Mouse (Mus musculus): ENCODE data around the gene Txndc2. TPM values are rescaled to one million over a fixed set of nuclear protein-coding genes. Genes with fewer than 3 reads are reported as not detected.
"Not testable (repeated sequence)": the region's sequence is repeated elsewhere in the genome, so short reads cannot be mapped to it uniquely, and the experiment has no call there.

The Txndc2 gene
- polyA plus RNA-seq, 1 experiment = not detected

DNA sequence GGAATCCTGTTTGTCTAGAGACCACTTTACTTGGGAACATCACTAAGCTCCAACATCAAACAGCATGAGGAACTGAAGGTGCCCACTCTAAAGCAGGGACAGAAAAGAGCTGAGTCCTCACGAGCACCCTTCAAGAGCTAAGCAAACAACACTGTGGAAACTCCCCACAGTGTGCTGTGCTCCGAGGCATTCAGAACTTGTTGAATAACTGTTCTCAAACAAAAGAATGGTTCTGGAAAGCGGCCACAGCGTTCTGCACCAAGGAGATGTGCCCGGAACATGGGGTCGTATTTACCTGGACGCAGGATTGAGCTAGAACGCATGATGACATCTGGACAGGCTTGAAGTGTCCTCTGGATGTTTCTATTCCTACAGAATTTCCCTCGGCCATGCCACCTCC lies 16.0 kb upstream of the Txndc2 start:
- 83% methylated on average over 9 of the region's 9 CpGs for WGBS
- DNase-seq (ENCODE audit: low read depth, low spot score) = no peak

DNA sequence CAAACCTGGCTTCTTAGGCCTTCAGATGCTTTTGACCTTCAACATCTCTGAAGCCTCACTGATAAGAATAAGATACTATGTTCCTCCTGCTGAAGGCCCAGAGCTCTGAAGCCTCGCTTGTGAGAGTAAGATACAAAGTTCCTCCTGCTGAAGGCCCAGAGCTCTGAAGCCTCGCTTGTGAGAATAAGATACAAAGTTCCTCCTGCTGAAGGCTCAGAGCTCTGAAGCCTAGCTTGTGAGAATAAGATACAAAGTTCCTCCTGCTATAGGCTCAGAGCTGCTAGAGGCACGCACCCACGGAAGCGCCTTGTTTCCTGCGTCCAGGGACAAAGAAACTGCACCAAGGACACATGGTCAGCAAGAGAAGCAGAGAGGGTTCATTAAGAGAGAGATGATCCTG lies 14.8 kb upstream of the Txndc2 start:
- WGBS = 90% methylated on average over 6 of the region's 6 CpGs
- no peak for DNase-seq (ENCODE audit: low read depth, low spot score)

DNA sequence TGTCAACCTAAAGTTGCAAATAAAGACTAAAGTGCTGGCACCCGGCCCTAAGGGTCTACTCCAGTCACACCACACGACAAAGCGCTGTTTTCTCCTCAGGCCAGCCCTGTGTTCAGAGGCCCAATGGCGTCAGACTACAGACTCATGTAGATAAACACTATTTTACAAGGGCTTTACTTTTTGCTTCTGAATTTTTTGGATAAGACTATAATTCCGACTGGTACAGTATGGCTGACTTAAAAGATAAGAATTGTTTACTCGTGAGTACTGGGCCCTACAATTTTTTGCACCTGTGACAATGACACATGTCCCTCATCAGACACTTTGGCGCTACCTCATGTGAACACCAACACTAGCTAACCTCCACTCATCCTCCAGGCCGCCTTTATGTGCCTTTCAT lies 14.1 kb upstream of the Txndc2 start:
- 90% methylated on average over 8 of the region's 8 CpGs for WGBS
- DNase-seq (ENCODE audit: low read depth, low spot score) = no peak

DNA sequence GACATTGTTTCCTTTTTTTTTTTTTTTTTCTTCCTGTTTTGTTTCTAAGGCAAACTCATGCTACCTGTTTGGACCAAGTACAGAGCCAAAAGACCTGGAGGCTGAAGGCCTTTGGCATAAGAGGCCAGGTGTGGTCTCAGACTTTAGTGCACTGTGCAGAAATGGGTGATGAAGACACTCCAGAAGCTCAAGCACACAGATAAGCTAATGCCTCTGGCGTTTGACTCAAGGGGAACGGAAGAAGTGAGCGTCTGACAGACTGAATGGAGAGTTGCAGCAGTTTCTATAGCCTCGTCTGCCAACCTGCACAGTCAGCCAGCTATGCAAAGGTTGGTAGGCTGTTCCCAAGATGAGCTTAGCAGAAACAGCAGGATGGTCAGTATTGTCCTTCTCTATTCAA lies 13.6 kb upstream of the Txndc2 start:
- DNase-seq (ENCODE audit: low read depth, low spot score) = no peak
- 88% methylated on average over 4 of the region's 4 CpGs for WGBS

DNA sequence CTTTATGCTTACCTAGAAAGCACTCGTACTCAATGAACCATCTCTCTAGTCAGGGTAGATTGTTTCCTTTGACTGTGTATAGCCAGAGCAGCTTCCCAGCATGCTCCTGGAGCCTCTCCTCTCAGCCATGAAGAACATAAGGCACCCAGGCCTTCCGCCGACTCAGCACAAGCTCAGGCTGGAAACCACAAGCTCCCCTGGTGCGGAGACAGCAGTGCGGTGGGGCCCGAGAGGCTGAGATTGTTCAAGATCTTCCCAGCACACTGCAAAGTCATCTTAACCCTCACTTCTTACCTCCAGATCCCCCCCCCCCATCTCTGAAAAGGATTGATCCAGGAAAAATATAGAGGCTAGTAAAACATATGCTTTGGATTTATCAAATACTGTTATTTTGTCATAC lies 8.6 kb upstream of the Txndc2 start:
- DNase-seq (ENCODE audit: low read depth, low spot score) = no peak
- WGBS = 90% methylated on average over 6 of the region's 6 CpGs

DNA sequence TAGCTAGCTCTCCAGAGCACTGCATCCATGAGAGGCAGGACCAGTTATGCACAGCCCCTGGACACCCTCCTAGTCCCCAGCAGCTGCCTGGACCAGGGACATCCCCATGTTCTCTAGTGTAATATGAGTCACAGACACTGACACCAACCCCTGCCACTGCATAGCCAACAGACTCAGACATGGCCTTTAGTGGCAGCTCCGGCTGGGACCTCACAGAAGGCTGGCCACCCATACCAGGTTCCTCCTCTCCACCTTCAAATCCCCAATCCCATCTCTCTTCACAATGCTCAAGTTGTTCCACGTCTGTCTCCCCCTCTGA lies 7.2 kb upstream of the Txndc2 start:
- 87% methylated on average over 2 of the region's 2 CpGs for WGBS

DNA sequence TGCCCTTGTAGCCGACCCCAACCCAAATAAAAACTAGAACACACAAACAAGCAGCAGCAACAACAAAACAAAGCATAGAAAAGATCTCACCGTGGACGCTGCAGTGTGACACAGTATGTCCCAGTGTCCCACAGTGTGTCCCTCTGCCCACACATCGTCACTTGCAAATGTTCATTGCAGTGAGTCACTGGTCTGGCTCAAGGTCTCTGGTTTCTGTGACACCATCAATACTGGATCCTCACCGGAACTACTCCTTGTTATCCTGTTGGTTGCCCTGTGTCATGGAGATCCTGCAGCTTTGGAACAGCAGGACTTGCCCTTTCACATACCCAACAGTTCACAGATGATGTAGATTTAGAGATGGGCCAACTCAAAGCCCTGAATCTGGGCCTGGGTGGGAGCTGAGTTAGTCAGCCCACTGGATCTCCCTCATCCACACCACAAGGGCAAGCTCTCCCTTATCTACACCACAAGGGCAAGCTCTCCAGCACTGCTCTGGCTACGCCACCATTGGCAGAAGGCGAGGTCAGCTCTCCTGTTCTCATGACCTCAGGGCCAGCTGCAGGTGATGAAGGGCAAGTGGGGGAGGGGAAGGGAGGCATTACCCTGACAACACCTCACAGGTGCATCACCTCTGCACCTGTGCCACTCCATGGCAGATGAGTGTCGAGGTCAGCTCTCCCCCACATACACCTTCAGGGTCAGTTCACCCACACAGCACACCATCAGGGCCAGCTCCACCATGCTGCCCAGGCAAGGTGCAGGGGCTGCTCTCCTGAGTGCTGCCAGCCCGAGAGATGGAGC lies 6.6 kb upstream of the Txndc2 start:
- DNase-seq (ENCODE audit: low read depth, low spot score) = no peak
- 79% methylated on average over 9 of the region's 9 CpGs for WGBS

More for the DNA sequence above, 7.2 kb upstream of the Txndc2 start:
- DNase-seq (ENCODE audit: low read depth, low spot score) = no peak

DNA sequence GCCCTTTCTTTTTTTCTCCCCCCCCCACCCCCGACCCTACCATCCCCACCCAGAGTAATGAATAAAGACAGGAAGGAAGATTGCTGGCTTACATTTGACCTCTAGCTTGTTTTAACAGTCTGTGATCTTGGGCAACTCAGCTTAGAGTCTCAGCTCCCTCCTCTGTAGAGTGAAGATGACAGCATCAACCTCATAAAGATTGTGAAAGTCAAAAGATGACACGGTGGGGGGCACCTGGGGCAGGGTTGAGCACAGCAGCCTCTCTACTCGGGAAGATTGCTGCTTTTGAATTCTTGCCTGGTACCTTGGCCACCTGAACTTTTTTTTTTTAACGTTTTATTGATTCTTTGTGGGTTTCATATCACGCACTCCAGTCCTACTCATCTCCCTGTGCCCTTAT lies 6.0 kb upstream of the Txndc2 start:
- DNase-seq (ENCODE audit: low read depth, low spot score) = no peak
- 37% methylated on average over 5 of the region's 5 CpGs for WGBS

DNA sequence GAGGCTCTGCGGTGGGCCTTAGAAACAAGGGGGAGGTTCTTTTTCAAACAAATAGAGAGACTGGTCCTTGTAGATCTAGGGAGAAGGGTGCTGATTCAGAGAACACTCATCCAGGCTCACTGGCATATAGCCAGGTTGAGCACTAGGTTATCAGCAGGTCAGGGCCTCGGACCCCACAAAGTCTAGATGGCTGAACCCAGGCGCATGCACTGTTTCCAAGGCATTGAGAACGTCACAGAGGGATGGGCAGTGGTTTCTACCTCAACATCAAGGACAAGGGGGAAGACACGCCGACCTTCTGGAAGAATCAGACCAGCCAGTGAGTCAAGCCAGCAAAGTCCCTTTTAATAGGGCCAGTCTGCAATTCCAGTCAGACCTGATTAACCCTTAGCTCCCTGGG lies 5.3 kb upstream of the Txndc2 start:
- no peak for DNase-seq (ENCODE audit: low read depth, low spot score)

DNA sequence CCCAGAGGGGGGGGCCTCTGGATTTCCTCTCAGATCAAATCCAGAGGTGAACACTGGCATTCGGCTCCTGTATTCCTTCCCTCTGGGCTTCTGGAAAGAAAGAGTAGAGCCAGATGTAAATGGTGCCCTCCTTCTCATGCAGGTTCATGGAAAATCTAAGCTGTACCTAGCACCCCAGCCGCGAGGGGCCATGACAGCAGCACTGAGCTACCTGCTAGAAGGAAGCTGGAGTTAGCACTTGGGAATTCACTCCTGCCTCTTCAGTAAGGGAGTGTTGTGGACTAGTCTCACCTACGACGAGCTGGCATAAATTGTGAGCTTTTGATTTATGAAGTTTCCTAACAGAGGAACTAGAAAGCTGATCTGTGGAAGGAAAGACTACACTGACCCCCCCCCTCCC lies 1.6 kb upstream of the Txndc2 start:
- 69% methylated on average over 5 of the region's 5 CpGs for WGBS
- no peak for DNase-seq (ENCODE audit: low read depth, low spot score)

More for the DNA sequence above, 5.3 kb upstream of the Txndc2 start:
- WGBS = 62% methylated on average over 6 of the region's 6 CpGs

DNA sequence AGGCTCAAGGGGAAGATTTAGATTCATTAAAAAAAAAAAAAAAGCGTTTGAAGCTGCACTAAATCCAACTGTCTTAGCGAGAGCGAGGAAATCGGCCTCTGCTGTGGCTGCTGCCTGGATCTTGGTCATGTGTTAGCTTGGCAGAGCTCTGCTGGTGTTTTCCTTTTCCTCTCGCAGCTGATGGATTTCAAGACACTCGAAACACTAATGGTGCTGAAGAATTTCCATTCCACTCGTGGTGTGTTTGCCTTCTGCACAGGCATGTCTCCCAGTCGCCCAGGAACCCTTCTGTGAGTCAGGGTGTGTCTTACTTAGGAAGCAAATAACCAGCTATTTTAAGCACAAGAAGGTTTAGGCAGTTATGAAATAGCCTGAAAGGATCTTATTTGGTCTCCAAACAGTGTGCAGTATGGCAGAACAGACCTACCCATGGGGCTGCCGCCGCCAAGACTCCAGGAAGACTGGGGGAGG lies 1.1 kb upstream of the Txndc2 start:
- DNase-seq (ENCODE audit: low read depth, low spot score) = no peak

DNA sequence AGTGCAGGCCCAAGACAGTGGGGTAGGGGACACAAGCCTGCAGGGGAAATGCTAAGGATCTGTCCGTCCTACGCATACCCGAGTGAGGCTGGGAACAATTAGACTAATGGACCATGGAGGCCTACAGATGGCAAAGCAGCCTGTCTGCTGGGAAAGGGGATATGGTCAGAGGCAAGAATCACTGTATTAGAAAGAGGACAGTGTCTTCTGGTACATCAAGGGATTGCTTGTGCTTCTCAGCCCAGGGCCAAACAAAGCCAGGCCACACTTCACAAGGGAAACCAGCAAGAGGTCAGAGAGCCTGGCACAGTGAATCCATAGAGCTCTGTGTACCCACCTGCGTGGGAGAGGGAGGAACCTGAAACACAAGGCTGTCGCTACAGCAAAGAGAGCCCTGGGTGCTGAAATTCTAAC lies 617 bp upstream of the Txndc2 start:
- WGBS = 78% methylated on average over 5 of the region's 5 CpGs
- DNase-seq (ENCODE audit: low read depth, low spot score) = no peak

More for the DNA sequence above, 1.1 kb upstream of the Txndc2 start:
- WGBS = 32% methylated on average over 10 of the region's 10 CpGs

DNA sequence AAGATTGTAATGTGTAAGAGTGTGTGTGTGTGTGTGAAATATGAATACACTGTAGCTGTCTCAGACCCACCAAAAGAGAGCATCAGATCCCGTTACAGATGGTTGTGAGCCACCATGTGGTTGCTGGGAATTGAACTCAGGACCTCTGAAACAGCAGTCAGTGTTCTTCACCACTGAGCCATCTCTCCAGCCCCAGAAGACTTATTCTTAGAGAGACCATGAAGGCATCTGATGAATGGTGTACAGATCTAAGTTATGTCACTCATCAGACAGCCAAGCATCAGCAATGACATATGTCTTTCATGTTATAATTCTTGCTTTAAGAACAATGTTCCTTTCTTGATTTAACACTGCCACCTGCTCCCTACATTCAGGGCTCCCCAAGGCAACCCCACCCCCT lies 2.8 kb downstream of the Txndc2 start:
- no peak for DNase-seq (ENCODE audit: low read depth, low spot score)
- WGBS = 84% methylated on average over 1 of the region's 1 CpGs

DNA sequence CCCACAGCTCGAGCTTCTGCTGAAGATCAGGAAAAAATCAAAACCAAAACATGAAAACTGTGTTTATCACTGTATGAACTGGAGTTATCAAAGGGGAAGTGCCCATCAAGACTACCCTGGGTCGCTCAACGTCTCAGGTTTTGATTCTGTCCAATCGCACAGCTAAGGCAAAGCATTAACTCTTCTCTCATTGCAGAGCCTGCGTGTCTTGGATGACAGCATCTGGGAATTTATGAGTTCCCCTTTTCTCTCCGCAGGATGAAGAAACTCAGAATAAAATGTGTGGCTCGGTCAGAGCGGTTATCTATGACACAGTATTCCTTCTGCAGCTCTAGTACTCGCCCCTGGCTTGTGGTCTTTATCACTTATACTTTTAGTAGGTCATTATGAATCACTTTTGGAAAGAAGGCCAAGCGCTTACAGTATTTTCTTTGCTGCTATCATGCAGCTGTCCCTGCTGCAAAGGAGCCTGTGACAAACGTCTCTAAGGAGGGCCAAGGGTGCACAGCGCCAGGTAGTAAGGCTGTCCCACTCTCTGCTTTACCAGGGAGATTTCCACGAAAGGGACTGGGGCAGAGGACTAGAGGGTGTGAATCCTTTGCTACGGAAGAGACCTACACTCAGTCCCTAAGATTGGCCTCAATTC lies 6.1 kb downstream of the Txndc2 start:
- no peak for DNase-seq (ENCODE audit: low read depth, low spot score)
- WGBS = 66% methylated on average over 14 of the region's 14 CpGs

DNA sequence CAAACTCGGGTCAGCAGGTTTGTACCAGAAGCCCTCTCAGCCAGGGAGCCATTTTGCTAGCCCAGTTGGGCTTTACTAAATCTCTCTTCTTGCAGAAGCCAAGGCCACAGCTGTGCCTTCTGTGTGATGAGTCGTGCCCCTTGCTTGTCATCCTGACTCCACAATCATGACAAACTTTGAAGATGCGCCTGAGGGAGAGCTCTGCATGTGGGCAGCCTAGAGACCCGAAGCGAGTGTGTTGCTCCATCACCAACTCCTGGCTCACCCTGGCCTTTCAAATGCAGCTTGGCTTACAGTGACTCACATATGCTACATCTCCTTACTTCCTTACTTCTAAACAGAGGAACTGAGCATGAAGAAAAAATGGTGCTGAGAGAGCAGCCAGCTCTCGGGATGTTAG lies 12.0 kb downstream of the Txndc2 start:
- DNase-seq (ENCODE audit: low read depth, low spot score) = no peak
- WGBS = 82% methylated on average over 6 of the region's 6 CpGs

DNA sequence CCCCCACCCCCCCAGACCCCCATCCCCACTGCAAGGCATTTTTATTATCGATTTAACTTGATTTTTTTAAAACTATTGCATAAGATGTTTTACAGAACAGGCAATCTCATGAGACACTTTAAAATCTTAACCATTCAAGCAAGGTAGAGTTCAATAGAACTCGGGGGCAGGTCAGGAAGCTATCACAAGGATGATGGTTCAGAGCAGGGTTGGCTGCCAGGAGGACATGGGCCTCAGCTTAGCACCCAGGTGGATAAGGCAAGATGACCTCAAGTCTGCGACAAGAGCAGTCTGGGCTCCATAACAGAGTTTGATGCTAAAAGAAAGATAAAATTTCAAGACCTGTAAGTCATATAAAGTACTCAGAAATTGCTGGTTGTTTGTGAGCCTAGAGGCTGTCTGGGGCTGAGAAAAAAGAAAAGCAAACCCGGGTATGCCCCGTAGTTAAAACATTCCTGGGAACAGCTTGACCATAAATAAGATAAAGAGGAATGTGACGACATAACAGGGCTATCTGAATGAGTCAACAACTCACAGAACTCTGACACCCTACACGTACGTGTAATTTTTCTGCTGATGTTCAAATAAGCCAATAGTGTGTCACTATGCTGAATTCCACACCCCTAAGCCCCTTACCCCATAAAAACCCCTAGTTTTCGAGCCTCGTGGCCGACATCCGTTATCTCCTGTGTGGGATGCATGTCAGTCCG lies 13.0 kb downstream of the Txndc2 start:
- WGBS = 57% methylated on average over 13 of the region's 13 CpGs
- DNase-seq (ENCODE audit: low read depth, low spot score) = not testable (repeated sequence)

DNA sequence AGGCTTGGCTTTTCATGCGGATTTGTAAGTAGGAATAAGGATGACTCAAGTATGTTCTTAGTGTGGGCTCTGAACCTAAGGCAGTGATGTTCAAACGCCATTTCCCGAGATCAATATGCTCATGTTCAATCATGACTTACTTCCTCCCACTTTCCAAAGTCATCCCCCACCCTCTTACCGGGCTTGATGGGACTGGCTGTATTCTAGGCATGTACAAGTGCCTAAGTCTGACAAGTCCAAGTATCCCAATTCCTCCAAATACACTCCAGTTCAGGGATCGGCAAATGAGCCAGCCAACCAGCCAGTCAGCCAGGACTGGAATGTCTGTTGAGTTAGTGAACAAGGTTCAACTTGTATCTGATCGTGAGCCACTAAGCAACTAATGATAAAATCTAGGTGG lies 15.7 kb downstream of the Txndc2 start:
- DNase-seq (ENCODE audit: low read depth, low spot score) = no peak
- WGBS = 86% methylated on average over 6 of the region's 6 CpGs

DNA sequence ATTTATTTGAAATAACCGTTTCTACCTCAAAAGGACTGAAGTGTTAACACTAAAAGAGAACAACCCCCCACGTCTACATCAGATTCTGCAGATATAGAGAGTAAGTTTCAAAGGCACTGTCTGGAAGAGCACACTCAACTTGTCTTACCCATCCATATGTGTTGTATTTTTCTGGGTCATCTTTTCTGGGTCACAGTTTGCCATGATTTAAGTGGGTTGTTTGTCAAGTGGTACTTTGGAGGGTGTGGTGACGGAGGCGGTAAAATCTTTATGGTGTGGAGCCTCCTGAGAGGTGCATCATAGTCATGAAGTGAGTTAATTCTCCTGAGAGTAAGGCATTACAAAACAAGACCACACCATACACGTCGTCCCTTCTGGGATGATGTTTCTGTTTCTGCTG lies 16.4 kb downstream of the Txndc2 start:
- 63% methylated on average over 6 of the region's 6 CpGs for WGBS
- no peak for DNase-seq (ENCODE audit: low read depth, low spot score)

DNA sequence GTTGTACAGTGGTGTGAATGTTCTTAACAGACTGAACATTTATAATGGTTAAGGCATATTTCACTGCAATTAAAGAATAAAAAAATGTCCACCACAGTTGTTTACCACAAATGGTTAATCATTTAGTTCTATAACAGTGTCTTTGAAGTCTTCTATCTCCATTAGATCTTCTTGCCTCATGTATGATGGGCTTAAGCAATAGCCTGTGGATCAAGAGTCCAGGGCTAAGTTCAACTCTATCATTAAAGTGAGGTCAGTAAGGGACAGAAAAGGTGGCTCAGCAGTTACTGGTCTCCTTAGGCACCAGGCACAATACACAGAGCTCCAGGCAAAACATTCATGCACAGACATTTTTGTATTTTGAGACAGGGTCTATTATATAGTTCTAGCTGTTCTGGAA lies 18.8 kb downstream of the Txndc2 start:
- no peak for DNase-seq (ENCODE audit: low read depth, low spot score)

DNA sequence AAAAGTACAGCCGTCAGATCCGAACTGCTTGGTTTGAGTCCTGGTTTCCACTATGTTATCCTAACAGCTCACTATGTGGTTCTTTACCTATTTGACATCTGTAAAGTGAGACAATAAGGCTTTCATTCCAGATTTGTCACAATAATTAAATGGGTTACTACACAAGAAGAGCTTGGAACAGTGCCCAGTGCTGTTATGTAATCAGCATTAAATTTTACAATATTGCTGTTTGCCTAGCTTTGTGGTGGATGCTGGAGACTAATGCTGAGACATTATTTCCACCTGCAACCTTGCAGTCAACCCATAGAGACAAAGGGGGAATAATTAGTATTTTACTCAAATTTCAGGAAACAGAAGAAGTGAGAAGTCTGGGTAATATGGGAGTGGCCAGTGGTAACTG lies 23.5 kb downstream of the Txndc2 start:
- no peak for DNase-seq (ENCODE audit: low read depth, low spot score)
- 37% methylated on average over 2 of the region's 2 CpGs for WGBS

DNA sequence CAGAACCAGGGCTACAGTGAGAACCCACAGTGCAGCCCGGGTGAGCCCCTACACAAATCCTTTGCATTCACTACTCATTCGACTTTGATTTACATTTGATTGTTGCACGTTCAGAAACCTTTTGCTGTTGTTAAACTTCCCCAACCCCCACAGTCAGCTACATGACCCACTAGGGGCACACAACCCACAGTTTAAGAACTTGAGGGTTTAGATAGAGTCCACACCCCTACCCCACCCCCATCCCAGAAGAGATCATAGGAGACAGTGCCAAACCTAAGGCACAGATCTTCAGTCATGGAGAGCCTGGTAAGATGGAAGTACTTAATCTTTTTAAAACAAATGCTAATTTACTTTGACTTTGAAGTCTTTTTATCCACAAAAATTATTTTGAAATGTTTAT lies 26.3 kb downstream of the Txndc2 start:
- no peak for DNase-seq (ENCODE audit: low read depth, low spot score)
- WGBS = 69% methylated on average over 3 of the region's 3 CpGs
